Mouse (Mus musculus) heart, adult 2 months (tissue): Measurements from ENCODE around the gene S100a11. TPM values are rescaled to one million over a fixed set of nuclear protein-coding genes. Genes with fewer than 3 reads are reported as not detected.
"Not testable (repeated sequence)": the region's sequence is repeated elsewhere in the genome, so short reads cannot be mapped to it uniquely, and the experiment has no call there.

Source experiments
- DNase-seq, 2 experiments: peaks; one replicate each; pipeline ENCODE4 v3.0.0; 2021
- H3K27ac ChIP-seq: fragments of 200-600 bp; 2 replicates; pipeline ENCODE4 v1.8.1; 2022
- H3K27me3 ChIP-seq: fragments of 200-500 bp; 2 replicates; pipeline ENCODE4 v1.6.1; 2012; ENCODE audit warnings: mild to moderate bottlenecking, low read length, inconsistent platforms, mixed read lengths; ENCODE audit not compliant: control insufficient read depth, insufficient read depth
- H3K36me3 ChIP-seq: fragments of 200-500 bp; 2 replicates; pipeline ENCODE4 v1.6.1; 2012; ENCODE audit warnings: low read length, inconsistent platforms; ENCODE audit not compliant: control insufficient read depth, insufficient read depth
- H3K4me1 ChIP-seq: fragments of 200-500 bp; 2 replicates; pipeline ENCODE4 v1.6.1; 2011; ENCODE audit warnings: low read length; ENCODE audit not compliant: control insufficient read depth, insufficient read depth
- H3K4me3 ChIP-seq: fragments of 200-600 bp; 2 replicates; pipeline ENCODE4 v1.8.1; 2022
- H3K79me2 ChIP-seq: fragments of 200-500 bp; replicated peaks from 2 replicates; pipeline ENCODE4 v1.6.1; 2012; ENCODE audit warnings: mild to moderate bottlenecking, inconsistent platforms, low read length, moderate library complexity, mixed read lengths; ENCODE audit not compliant: control insufficient read depth, insufficient read depth
- H3K9ac ChIP-seq: fragments of 200-500 bp; 2 replicates; pipeline ENCODE4 v1.6.1; 2012; ENCODE audit warnings: low read depth, mild to moderate bottlenecking, control low read depth, inconsistent platforms, low read length, mixed read lengths
- CTCF ChIP-seq: fragments of 200-600 bp; IDR thresholded peaks from 2 replicates; pipeline ENCODE4 v1.8.1; 2022; ENCODE audit warnings: antibody characterized with exemption, mild to moderate bottlenecking, moderate library complexity
- EP300 ChIP-seq: fragments of 200-500 bp; IDR thresholded peaks from 2 replicates; pipeline ENCODE4 v1.6.1; 2011; ENCODE audit warnings: low read depth, low read length, control low read depth; ENCODE audit not compliant: insufficient read depth
- POLR2A ChIP-seq: fragments of 200-500 bp; IDR thresholded peaks from 2 replicates; pipeline ENCODE4 v1.6.1; 2011; ENCODE audit warnings: mild to moderate bottlenecking, low read depth, low read length, control low read depth; ENCODE audit not compliant: insufficient read depth
- WGBS: fragments of 180-500 bp; shearing (Covaris S2); methylation state at CpG from one replicate; pipeline ENCODE4 v1.1.7; 2018; 5-methylcytosine and 5-hydroxymethylcytosine counted together
- intact Hi-C: fragments of 180-260 bp; cut with DNase I; formaldehyde crosslinking; loops from one replicate; pipeline ENCODE4 v1.15.1; 2025
- polyA plus RNA-seq: library from polyadenylated mRNA; depleted of rRNA; stranded (reverse); fragments of >200 nt; gene quantifications from 2 replicates; pipeline ENCODE4 v1.2.3, GENCODE M21; 2012
- total RNA-seq, 2 experiments: library from RNA; stranded (reverse); gene quantifications; 2 replicates each; pipeline ENCODE4 v1.2.3; 2021

S100a11 gene
- total and polyA plus RNA-seq, 3 experiments = 72.5 to 99.1 (median 73.7) TPM

GRCm38 (mm10) chr3:93493992-93494391 lies 26.3 kb upstream of the S100a11 start:
- Histone ChIP-seq H3K79me2 (no peaks in the 10 kb centered on the region), H3K27ac (no peak overlapping the region), H3K36me3 (no peaks in the 10 kb centered on the region), H3K4me3 (no peak overlapping the region), H3K27me3 (no peaks in the 10 kb centered on the region), H3K9ac (no peak overlapping the region), H3K4me1 (no peaks in the 10 kb centered on the region)
- intact Hi-C loops = loop anchor here (1.0 to 2.0 kb wide), 2 partner anchors 132 to 363 kb away; no protein-coding TSS in a partner anchor
- DNase-seq = peak; percentile 8 to 18
- TF ChIP-seq POLR2A (no peak), CTCF (peak; percentile 90), EP300 (0 out of 2 replicates have a peak, but pooled peaks have one; percentile 43)
- WGBS = under 1% methylated on average over 4 of the region's 4 CpGs

DNA sequence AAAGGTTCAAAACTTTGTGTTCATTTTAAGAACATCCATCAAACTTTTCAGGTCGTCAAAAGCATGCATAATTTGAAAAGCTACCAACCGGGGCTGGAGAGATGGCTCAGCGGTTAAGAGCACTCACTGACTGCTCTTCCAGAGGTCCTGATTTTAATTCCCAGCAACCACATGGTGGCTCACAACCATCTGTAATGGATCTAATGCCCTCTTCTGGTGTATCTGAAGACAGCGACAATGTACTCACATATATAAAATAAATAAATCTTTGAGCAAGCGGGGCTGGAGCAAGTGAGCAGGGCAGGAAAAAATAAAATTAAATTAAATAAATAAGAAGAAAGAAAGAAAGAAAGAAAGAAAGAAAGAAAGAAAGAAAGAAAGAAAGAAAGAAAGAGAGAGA lies 25.5 kb upstream of the S100a11 start:
- WGBS = 22% methylated on average over 5 of the region's 5 CpGs
- not testable (repeated sequence) for H3K36me3 ChIP-seq, H3K4me3 ChIP-seq, H3K27me3 ChIP-seq, H3K27ac ChIP-seq, H3K9ac ChIP-seq, DNase-seq, H3K4me1 ChIP-seq, H3K79me2 ChIP-seq
- intact Hi-C loops = loop anchor here (1.0 to 2.0 kb wide), 2 partner anchors 132 to 364 kb away; no protein-coding TSS in a partner anchor

GRCm38 (mm10) chr3:93497131-93497530 lies 23.2 kb upstream of the S100a11 start:
- intact Hi-C loops = no loop called here
- TF ChIP-seq EP300 = no peak
- no peak for TF ChIP-seq CTCF
- TF ChIP-seq POLR2A = no peak
- no peaks in the 10 kb centered on the region for H3K27me3 ChIP-seq
- no peaks in the 10 kb centered on the region for H3K79me2 ChIP-seq
- no peak overlapping the region for H3K27ac ChIP-seq
- WGBS = 80% methylated on average over 3 of the region's 3 CpGs
- no peak for DNase-seq
- no peak overlapping the region for H3K4me3 ChIP-seq
- H3K9ac ChIP-seq = no peak overlapping the region
- H3K4me1 ChIP-seq = no peaks in the 10 kb centered on the region
- H3K36me3 ChIP-seq = no peaks in the 10 kb centered on the region

GRCm38 (mm10) chr3:93499129-93499528 lies 21.2 kb upstream of the S100a11 start:
- no peak overlapping the region for H3K9ac ChIP-seq
- H3K4me1 ChIP-seq = no peaks in the 10 kb centered on the region
- no peaks in the 10 kb centered on the region for H3K79me2 ChIP-seq
- TF ChIP-seq EP300 = no peak
- H3K4me3 ChIP-seq = no peak overlapping the region
- DNase-seq = no peak
- intact Hi-C loops = no loop called here
- no peaks in the 10 kb centered on the region for H3K27me3 ChIP-seq
- no peak overlapping the region for H3K27ac ChIP-seq
- no peaks in the 10 kb centered on the region for H3K36me3 ChIP-seq

GRCm38 (mm10) chr3:93504536-93505189 lies 15.6 kb upstream of the S100a11 start:
- no peak for DNase-seq
- no peaks in the 10 kb centered on the region for H3K4me1 ChIP-seq
- no peak overlapping the region for H3K9ac ChIP-seq
- no peaks in the 10 kb centered on the region for H3K79me2 ChIP-seq
- intact Hi-C loops = no loop called here
- H3K27me3 ChIP-seq = no peaks in the 10 kb centered on the region
- H3K27ac ChIP-seq = no peak overlapping the region
- 72% methylated on average over 7 of the region's 7 CpGs for WGBS
- TF ChIP-seq CTCF (no peak), POLR2A (no peak), EP300 (no peak)
- H3K36me3 ChIP-seq = no peaks in the 10 kb centered on the region
- H3K4me3 ChIP-seq = no peak overlapping the region

DNA sequence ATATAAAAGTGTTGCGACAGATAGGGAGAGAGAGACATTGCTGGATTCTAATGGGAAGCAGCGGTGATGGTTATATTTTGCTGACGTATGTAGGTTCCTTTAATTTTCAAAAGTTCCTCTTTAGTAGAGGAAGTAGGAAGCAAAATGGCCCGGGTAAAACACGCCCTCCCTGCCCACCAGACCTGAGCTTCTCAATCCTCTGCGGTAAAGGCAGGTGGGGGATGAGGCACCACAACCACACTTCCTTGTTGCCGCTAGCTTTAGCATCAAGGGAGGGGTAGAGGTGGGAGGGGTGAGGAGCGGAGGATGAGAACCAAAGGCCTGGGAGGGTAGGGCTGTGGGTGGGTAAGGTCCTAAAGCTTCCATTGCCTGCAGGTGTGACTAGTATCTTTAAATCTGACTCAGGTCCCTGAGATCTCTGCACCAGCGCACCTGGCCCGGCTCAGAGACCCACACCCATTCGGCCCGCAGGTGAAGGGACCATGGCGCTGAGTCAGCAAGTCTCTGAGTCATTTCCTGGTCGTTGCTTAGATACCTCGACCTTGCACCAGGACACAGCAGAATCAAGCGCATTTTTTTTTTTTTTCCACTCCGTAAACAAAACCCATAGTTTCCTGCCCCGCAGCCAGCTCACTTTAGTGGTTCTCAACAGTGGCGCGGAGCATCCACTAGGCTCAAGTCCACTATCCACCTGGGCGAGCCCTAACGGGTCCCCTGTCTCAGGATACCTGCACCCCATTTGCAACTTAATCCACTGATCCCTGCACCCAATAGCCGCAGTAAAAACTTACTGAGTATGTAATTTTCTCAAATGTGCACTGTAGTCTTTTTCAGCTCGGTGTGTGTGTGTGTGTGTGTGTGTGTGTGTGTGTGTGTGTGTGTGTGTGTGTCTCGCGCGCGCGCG lies 14.1 kb upstream of the S100a11 start:
- no peak for TF ChIP-seq CTCF
- no peak for TF ChIP-seq POLR2A
- no peak for TF ChIP-seq EP300

More for the DNA sequence above, 14.1 kb upstream of the S100a11 start:
- H3K79me2 ChIP-seq = no peaks in the 10 kb centered on the region
- no peak overlapping the region for H3K27ac ChIP-seq
- no peak overlapping the region for H3K4me3 ChIP-seq
- H3K36me3 ChIP-seq = no peaks in the 10 kb centered on the region
- no peaks in the 10 kb centered on the region for H3K27me3 ChIP-seq
- intact Hi-C loops = no loop called here
- WGBS = 40% methylated on average over 30 of the region's 30 CpGs
- DNase-seq = peak; percentile 36 to 77
- no peak overlapping the region for H3K9ac ChIP-seq
- no peaks in the 10 kb centered on the region for H3K4me1 ChIP-seq
